Mouse (Mus musculus): Measurements from ENCODE around the gene Slc16a10.

GRCm38 (mm10) chr10:40063291-40063890 lies 78.7 kb downstream of the Slc16a10 start:
- TF ChIP-seq POLR2A (IDR thresholded peaks at IDR 0.05; ENCODE audit: insufficient read depth, low read length) (no peak), CTCF (IDR thresholded peaks at IDR 0.05; ENCODE audit: low read depth, low read length) (no peak)

Data from ES-Bruce4 (cell line).